Mouse (Mus musculus): ENCODE results near the gene Flot1.
"Not testable (repeated sequence)": the region's sequence is repeated elsewhere in the genome, so short reads cannot be mapped to it uniquely, and the experiment has no call there.

The Flot1 gene

DNA sequence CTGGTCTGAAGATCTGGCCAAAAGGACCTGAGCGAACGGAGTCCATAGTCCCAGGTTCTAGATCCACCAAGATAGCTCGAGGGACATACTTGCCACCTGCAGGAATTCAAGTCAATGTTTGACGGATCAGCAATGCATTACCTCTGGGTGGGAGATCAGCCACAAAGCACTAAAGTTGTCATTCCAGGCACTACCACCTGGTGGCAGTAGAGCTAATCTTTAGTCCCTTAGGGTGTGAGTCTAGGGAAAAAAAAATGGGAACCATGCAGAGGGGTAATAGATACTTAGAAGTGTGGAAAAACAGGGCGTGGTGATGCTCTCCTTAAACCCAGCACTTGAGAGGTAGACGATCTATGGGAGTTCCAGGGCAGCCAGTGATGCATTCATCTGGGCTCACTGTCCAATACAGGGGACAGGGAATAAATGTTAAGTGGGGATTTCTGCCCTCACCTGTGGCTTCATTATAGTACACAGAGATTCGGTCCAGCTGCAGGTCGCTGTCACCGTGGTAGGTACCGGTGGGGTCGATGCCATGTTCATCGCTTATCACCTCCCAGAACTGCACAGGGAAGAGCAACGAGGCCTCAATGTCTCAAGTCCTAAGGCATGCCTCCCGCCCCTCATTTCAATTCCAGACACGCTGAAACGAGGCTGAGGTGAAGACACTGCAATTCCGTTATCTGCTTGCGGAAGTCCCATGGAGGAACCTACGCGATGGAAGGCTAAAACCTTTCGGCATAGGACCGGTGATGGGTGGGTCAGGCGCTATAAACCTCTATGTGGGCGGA is 13.3 kb downstream of the Flot1 start:
- DNase-seq (ENCODE audit: inconsistent ontology term), result peak; percentile 91

DNA sequence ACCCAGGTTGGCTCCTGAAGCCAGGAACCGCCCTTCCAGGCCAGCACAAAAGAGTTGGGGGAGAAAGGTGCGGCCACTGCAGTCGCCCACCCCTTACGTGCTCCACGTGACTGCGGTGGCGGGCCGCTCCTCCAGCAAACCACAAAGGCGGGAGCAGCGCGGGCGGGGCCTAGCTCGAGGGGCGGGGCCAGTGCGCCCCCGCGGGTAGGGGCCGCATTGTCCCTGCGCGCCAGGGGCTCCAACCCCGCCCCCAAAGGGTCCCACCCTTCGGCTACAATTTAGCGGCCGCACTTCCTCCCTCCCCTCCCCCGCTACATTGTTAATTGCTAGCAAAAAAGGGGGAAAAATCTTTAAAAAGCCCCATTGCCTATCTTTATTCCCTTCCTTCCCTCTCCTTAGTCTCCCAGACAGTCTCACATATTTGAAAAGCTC is 14.0 kb downstream of the Flot1 start:
- DNase-seq (ENCODE audit: inconsistent ontology term), result peak; percentile 95

DNA sequence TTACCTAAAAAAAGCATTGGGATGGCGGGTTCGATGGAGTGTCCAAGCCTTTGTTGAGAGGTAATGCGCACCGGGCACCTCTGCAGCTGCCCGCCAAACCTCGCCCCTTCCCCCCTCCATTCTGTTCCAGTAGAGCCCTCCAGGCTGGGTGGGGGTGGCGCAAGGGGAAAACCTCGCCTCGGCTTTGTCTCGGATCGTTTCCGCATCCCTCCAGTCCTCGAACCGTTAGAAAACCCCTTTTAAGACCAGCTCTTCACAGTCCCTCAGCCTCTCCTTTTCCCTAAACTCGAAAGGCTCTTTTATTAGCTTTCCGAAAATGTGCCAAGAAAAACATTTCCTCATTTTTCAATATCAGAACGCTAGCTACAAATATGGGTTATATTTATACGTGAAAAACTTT is 14.5 kb downstream of the Flot1 start:
- DNase-seq (ENCODE audit: inconsistent ontology term), result peak; percentile 68

DNA sequence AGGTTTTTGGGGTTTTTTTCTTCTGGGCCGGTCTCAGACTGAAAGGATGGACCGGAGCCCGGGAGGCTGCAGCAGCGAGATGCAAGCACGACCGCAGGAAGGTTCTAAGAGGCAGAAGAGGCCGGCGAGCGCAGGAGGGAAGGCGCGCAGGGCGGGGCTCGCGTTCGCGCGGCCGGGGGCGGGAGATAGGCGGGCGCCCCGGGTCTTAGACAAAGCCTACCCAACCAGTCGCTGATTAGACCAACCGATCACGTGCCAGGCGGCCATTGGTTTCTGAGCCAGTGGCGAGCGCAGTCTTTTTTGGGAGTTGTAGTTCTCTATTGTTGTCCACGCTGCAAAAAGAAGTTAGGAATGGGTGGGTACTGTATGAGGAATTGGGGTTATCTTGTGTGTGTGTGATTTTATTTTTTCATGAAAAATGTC is 15.1 kb downstream of the Flot1 start, which contains the start of gene Tubb5:
Gene Tubb5 (minus strand): TSS at position 185 of the 423 bp plus-strand sequence.
- DNase-seq (ENCODE audit: inconsistent ontology term), result peak; percentile 98

DNA sequence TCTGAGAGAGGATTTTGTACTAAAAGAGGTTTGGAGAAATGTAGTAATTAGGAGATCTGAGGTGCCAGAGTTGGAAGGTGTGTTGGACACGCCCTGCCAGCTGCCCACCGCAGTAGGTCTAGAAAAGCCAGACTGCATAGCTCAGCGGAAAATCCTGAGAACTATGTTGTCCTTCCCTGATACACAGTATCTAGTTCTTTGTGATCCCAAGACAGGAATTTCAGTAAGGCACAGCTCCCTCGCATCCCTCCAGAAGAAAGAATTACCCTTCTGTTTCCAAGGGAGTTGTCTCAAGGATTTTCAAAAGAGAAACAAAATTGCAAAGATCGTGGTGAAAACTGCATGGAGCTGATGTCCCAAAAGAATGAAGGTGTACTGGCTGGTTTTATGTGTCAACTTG is 15.5 kb downstream of the Flot1 start:
- no peak for DNase-seq (ENCODE audit: inconsistent ontology term)

DNA sequence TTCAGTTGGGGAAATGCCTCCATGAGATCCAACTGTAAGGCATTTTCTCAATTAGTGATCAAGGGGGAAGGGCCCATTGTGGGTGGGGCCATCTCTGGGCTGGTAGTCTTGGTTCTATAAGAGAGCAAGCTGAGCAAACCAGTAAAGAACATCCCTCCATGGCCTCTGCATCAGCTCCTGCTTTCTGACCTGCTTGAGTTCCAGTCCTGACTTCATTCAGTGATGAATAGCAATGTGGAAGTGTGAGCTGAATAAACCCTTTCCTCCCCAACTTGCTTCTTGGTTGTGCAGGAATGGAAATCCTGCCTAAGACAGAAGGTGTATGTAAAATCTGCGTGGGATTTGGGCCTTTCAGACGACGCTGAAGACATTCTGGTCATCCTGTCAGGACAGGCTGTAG is 16.0 kb downstream of the Flot1 start:
- DNase-seq (ENCODE audit: inconsistent ontology term), result not testable (repeated sequence)

DNA sequence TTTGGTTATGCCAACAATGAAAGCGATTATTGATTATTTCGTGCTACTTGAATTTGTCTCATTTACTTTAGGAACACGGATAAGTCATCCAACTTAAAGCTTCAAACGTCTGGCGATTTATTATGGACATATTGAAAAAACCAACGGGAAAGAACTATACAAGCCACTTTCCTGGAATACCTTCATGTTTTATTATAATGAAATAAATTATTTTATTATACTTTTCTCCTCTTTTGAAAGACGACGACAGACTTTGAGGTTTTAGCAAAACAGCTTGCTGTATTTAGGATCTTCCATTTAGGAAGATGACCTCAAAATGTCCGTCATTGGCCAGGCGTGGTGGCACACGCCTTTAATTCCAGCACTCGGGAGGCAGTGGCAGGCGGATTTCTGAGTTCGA is 17.5 kb downstream of the Flot1 start:
- no peak for DNase-seq (ENCODE audit: inconsistent ontology term)

DNA sequence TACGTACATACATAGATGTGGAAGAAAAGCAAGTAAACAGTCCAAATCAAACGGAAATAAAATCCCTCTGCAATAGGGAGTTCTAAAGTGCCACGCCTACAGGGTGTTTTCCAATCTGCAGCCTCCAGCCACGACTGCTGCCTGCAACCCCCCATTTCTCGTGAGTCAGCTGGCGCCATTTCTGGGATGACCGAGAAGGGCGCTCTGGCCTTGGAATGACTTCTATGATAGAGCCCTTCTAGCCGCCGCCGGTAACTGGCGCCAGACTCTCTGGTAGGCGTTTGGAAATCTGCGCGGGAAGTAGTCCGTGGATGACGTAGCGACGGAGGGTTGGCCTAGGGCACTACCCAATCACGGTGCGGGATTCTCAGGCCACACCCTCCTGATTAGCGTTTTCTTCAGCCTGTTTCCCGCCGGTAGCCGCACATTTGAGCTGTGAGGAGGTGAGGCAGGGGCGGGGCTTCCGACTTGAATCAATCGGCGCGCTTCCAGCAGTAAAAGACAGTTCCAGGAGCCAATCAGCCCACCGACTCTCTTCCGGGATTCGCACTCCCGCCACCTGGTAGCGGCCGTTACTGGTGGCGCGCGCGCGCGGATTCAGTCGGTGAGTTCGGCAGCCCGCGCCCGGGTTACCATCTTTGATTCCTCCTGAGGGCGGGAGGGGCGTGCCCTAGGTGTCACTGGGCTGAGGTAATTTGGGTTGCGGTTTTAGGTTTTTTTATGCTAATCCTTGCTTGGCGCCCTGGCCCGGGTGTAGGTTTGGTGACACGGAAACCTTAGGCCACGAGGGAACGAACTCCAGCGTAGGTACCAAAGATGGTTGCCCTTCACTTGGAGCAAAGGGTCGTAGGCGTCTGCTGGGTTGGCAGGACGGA is 18.3 kb downstream of the Flot1 start, which contains the start of gene Mdc1:
Gene Mdc1 (plus strand): TSS at position 440 of the 875 bp plus-strand sequence.
- DNase-seq (ENCODE audit: inconsistent ontology term), result peak; percentile 100

DNA sequence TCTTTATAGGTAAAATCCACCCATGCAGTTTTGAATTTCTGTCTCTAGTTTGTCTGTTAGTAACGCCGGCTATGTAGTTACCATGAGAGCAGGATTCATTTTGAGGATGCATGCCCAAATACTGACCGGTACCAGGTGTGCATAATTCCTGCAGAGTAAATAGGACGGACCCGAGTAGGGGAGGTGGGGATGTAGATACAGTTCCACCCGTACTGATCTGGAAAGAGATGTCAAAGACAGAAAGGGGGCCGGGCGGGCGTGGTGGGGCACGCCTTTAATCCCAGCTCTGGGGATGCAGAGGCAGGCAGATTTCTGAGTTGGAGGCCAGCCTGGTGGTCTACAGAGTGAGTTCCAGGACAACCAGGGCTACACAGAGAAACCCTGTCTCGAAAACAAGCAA is 19.0 kb downstream of the Flot1 start:
- no peak for DNase-seq (ENCODE audit: inconsistent ontology term)

DNA sequence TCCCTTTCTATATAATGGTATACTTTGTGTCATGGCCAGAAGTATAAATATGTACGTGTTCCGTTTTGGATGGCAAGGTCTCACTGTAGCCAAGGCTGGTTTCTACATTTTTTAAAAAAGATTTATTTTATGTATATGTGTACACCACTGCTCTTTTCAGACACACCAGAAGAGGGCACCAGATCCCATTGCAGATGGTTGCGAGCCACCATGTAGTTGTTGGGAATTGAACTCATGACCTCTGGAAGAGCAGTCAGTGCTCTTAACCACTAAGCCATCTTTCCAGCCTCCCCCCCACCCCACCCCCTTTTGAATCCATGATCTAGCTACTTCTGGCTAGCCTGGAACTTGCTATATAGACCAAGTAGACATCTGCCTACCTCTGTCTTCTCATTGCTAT is 20.5 kb downstream of the Flot1 start:
- no peak for DNase-seq (ENCODE audit: inconsistent ontology term)

DNA sequence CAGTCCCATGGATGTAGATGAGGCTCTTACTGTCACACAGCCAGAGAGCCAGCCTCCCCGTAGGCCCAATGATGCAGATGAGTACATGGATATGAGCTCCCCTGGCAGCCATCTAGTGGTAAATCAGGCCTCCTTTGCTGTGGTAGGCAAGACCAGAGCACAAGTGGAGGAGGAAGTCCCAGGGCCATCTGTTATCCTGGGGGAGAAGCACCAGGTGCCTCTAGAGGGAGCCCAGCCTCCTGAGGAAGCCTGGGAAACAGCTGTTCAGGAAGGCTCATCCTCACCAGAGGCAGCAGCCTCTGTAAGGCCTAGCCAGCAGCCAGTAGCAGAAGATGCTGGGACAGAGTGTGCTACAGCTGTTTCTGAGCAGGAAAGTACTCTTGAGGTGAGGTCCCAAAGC is 25.1 kb downstream of the Flot1 start:
- DNase-seq (ENCODE audit: inconsistent ontology term), result no peak

DNA sequence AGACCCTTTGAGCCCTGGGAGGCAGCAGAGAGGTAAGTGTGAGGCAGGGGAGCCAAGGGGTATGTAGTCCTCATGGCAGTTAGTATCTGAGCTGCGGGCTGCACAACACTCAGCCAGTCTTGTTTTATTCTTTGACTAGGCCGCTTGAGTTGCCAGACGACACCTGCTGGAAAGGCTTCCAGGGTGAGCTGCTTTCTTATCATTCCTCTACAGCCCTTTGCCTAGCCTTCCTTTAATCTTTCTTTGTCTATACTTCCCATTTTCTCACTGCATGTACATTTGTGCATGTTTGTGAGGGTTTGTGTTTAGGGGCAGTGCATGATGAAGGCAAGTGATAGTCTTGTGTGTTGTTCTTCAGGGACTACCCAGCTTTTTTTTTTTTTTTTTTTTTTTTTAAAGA is 27.9 kb downstream of the Flot1 start:
- DNase-seq (ENCODE audit: inconsistent ontology term), result no peak

DNA sequence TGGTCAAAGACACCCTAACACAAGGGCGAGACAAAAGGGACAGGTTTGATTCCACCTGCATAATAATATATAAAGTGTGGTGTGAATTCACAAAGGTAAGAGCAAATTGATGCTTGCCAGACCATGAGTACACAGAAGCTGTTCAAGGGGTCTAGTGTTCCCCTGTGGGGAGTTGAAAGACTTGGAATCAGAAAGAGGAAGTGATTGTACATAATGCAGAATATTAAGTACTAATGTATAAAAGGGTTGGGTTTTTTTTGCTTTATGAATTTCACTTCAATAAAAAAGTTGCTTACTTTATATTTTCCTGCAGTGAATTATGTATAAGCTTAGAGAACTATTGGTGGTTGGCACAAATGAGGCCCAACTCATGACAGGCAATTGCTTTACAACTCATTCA is 36.3 kb downstream of the Flot1 start:
- no peak for DNase-seq (ENCODE audit: inconsistent ontology term)

DNA sequence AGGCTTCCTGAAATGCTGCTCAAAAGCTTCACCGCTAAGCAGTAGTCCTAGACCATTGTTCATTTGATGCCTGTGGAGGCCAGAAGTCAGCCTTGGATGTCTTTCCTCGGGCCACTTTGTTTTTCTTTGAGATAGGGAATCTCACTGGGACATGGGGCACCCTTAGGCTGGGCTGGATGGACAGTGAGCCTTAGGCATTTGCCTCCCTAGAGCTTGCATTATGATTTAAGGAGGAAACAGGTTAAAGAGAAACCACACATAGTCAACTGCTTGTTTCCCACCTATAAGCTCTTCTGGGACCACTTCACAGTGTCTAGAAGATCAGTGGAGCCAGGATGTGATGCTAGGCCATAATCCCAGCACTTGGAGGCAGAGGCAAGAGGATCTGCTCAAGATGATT is 36.8 kb downstream of the Flot1 start:
- DNase-seq (ENCODE audit: inconsistent ontology term), result no peak

DNA sequence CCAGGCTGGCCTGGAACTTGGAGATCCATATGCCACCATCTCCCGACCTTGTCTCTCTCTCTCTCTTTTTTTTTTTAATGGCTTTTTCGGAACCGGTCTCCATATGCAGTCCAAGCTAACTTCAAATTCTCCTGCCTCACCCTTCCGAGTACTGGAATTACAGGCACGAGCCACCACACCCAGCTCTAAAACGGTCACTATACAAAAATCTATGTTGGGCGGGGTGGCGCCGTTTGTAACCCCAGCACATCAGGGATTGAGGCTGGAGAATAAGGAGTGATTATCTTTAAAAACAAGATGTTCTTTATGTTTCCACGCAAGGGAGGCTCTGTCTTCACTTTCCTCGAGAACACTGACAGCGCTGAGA is 37.8 kb downstream of the Flot1 start:
- DNase-seq (ENCODE audit: inconsistent ontology term), result no peak

DNA sequence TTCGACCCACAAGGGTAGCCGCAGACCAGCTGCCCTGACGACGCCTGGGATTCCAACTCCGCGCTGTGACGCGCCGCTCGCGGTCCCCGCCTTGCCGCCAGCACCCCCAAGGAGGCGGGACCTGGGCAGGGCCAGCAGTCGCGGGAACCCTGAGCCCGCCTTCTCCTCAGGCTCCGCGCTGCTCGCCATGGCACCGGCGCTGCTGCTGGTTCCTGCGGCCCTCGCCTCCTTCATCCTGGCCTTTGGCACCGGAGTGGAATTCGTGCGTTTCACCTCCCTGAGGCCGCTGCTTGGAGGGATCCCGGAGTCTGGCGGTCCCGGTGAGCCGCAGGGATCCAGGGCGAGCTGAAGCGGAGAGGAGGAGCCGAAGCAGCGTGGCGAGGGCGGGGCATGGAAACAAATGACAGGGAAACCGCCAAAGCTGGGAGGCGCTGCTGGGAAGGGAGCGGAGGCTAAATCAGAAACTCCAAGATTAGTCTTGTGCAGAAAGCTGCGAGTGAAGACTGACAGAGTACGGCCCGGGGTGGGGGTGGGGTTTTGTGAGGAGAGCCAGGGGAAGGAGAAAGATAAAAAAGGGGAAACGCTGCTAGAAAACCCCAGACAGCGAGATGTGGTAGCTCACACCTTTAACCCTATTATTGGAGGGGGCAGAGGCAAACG is 38.3 kb downstream of the Flot1 start, which contains the start of gene Nrm:
Gene Nrm (plus strand): TSS at position 121 of the 660 bp plus-strand sequence.
- peak; percentile 95 for DNase-seq (ENCODE audit: inconsistent ontology term)

DNA sequence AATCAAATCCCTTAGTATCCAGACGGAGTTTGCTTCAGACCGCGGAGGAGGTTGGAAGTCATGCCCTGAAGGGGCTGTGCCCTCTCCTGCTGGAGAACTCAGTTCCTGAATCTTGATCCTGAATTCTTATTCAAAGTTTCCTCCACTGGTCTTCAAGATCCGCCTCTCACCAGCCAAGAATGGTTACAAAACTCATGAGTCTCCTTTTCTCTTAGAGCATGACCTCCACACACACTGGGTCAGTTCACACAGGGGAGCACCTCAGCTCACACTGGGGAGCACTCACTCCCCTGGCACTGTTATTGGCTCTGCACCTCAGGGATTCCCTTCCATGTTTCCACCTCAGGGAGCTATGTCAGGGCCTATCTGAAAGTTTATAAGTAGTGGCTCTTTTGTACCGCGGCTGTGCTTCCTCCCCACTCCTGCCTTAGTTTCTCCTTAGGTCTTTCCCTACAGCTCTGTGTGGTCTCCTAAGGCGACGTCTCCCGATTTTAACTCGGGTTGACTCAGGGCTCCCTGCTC is 41.9 kb downstream of the Flot1 start:
- DNase-seq (ENCODE audit: inconsistent ontology term), result no peak

DNA sequence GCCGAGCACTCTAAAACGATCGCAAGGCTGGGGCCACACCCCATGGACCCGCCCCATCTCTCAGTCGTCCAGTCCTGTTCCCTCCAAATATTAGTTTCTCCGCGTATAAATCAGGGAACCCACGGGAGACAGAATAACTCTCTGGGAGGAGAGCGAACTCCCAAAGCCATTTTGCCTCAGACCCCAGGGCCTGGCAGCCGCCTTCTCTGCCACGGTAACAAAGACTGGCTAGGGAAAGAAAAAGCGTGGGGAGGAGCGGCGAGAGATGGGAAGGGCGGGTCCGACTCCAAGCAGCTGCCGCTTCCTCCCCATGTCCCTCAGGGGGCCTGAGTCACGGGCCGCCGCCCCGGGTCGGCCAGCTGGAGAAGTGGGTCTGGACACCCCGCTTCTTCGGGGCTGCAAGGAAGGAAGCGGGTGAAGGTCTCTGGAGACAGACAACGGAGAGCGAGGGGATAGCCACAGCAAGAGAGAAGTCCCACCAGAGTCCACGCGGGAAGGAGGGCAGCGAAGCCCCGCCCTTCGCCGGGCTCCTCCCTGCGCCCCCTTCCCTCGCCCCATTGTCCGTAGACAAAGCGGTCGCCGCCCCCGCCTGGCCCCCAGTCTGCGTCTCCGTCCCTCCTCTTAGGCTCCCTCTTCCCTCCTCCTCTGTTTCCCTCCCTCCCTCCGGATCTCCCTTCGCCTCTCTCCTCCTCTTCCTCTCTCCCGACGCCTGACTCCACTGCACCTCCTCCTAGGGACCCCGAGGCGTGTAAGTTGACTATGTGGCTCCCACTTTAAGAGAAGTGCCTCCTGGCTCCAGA is 42.7 kb downstream of the Flot1 start, which contains the start of gene Ppp1r18:
Gene Ppp1r18 (plus strand): TSS at position 113 of the 800 bp plus-strand sequence.
- peak; percentile 90 for DNase-seq (ENCODE audit: inconsistent ontology term)

DNA sequence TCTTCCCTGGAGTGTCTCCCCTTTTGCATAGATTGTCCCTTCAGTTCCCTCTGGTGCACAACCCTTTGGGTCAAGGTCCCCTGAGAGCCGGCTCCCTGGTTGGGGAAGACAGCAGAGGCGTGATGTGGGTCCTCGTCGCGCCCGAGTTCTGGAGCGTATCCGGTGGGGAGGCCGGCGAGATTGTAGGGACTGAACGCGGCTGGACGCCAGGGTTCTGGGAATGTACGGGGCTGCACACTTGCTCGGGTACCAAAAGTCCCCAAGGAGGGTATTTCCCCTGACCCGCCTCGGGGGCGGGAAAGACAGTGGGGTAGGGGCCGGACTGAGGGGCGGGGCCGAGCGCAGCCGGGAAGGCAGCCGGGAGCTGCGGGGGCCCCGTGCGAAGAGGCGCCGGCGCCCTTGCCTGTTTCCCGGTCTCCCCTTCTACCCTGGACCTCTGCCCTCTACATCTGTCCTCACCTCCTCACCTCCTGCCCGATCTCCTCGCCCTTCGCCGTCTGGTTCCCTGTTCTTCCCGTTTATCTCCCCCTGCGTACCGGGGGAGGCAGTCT is 43.3 kb downstream of the Flot1 start:
- peak; percentile 86 for DNase-seq (ENCODE audit: inconsistent ontology term)
